9 mouse cellular contexts compared by ENCODE assay signal in the genomic region with DNA sequence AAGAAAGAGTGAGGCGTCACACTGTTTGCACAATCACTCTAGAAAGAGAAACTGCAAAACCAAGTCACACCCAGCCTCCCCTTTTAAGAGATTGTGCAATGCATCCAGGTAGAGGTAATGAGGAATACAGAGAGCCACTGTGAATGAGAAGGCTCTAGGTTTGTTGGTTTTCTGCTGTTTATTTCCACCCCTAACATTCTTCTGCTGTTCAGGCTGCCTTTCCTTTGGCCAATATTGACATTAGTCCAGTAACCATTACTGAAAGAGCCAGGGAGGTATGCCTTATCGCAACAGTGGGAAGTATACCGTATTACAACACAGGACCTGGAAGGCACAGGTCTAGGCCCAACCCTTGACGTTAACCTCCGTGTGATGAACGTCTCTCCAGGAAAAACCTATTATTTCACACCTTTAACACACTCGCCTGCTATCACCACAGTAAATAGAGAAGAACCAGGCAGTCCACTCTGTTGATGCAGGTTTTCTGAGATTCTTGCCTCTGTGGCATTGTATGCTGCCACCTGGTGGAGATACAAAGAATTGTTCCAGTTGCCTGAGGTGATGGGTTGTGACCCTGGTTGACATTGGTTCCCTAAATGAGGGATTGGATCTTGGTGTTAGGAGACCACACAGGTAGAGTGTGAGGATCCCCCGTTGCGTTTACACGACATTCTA. TPM values are rescaled to one million over a fixed set of nuclear protein-coding genes. Genes with fewer than 3 reads are reported as not detected.
A peak's percentile ranks its signal among the peaks of the same experiment; 100 is the strongest.
DNase-seq lines count a peak whose midpoint lies in the region; ATAC-seq and TF ChIP-seq lines count a peak whose summit lies in the region.
"Had no signal": no experiment of that assay in that cellular context is flagged by ENCODE, and none has a peak within 500 bp of the region (broad histone marks: within the 10 kb centered on the region; RNA-seq: fewer than 3 reads in every experiment).

No protein-coding gene starts in this region.

- ATAC-seq in lung, embryonic 14.5 days (ENCODE audit: insufficient read depth): peak; percentile 92

- no peak overlapping the region for H3K4me2 ChIP-seq in lung, embryonic 14.5 days
- H3K4me2 ChIP-seq: embryonic facial prominence, embryonic 15.5 days had no signal

- H3K9ac ChIP-seq in lung, embryonic 14.5 days: no peak overlapping the region
- H3K9ac ChIP-seq: embryonic facial prominence, embryonic 15.5 days had no signal

- H3K4me1 ChIP-seq in lung, embryonic 14.5 days (ENCODE audit: insufficient read depth): no peaks in the 10 kb centered on the region
- H3K4me1 ChIP-seq: embryonic facial prominence, embryonic 15.5 days had no signal

- no peak overlapping the region for H3K27ac ChIP-seq in lung, embryonic 14.5 days (ENCODE audit: low read depth)
- H3K27ac ChIP-seq: embryonic facial prominence, embryonic 15.5 days had no signal

- DNase-seq in A20 (ENCODE audit: low read depth, low spot score) (peak; percentile 52), NIH3T3 (ENCODE audit: low read depth) (peak; percentile 43)
- peak; percentile 50 to 69 for DNase-seq in cerebellum, postnatal 36 days
- DNase-seq in heart, postnatal 36 days: peak; percentile 13 to 24
- DNase-seq in layer of hippocampus, adult 8-10 months (ENCODE audit: low spot score in 2 of 2): peak; percentile 40 to 41
- peak; percentile 71 for DNase-seq in lung, embryonic 14.5 days
- peak; percentile 16 for DNase-seq in retina, adult 2 months (ENCODE audit: low read depth, low spot score)
- DNase-seq in urinary bladder, adult 2 months (ENCODE audit: low spot score): peak; percentile 19

- H3K9me3 ChIP-seq in lung, embryonic 14.5 days (ENCODE audit: low read depth, low read length): no peaks in the 10 kb centered on the region
- H3K9me3 ChIP-seq: embryonic facial prominence, embryonic 15.5 days had no signal

- H3K36me3 ChIP-seq in lung, embryonic 14.5 days (ENCODE audit: insufficient read depth): no peaks in the 10 kb centered on the region
- H3K36me3 ChIP-seq: embryonic facial prominence, embryonic 15.5 days had no signal

- TF ChIP-seq CTCF in lung, embryonic 14.5 days (IDR thresholded peaks at IDR 0.05; ENCODE audit: low read depth): peak; percentile 91

- 26% methylated on average over 10 of the region's 10 CpGs for WGBS in lung, embryonic 14.5 days

- H3K27me3 ChIP-seq in lung, embryonic 14.5 days (ENCODE audit: insufficient read depth, low read length): no peaks in the 10 kb centered on the region
- H3K27me3 ChIP-seq: embryonic facial prominence, embryonic 15.5 days had no signal

- intact Hi-C loops in heart, postnatal 36 days (cut with DNase I): loop anchor here (5.0 kb wide), 1 partner anchor 588 kb away; no protein-coding TSS in a partner anchor

- H3K4me3 ChIP-seq in lung, embryonic 14.5 days (ENCODE audit: low read depth, low read length): no peak overlapping the region
- H3K4me3 ChIP-seq: embryonic facial prominence, embryonic 15.5 days had no signal

RNA-seq across cellular contexts. Expression of a gene that starts 42.5 kb away (rescaled TPM):
- 1 to 10 TPM; 4.7 to 5.3 TPM for total RNA-seq in heart, postnatal 36 days (2021)
- 10 to 100 TPM; 11.1 to 12.9 (median 12.1) TPM for total RNA-seq in layer of hippocampus, adult 8-10 months (2022)
- 5.7 and 6.0 TPM in 2 replicates for polyA plus RNA-seq in lung, embryonic 14.5 days (2014; fragmentation: Nextera tagmentation; extraction: Ambion mirVana)
- 4.6 and 4.7 TPM in 2 replicates for polyA plus RNA-seq in urinary bladder, adult 2 months (2012; rRNA removed)

RNA-seq across cellular contexts. Expression of a gene that starts 42.5 kb away (rescaled TPM):
- 10 to 100 TPM in 1 of 2 experiments, 1 to 10 TPM in 1; 9.6 to 13.4 TPM for total RNA-seq in heart, postnatal 36 days (2021)
- total RNA-seq in layer of hippocampus, adult 8-10 months (2022): 10 to 100 TPM; 25.9 to 27.3 (median 26.9) TPM
- polyA plus RNA-seq in lung, embryonic 14.5 days (2014; fragmentation: Nextera tagmentation; extraction: Ambion mirVana): 20.5 and 20.6 TPM in 2 replicates
- polyA plus RNA-seq in urinary bladder, adult 2 months (2012; rRNA removed): 12.3 and 13.5 TPM in 2 replicates

Comparison
In these comparisons a context has a peak if more than half of its experiments do, and no peak if none do; other contexts are left out.
1. DNase-seq: peak in every context shown above with its lines; median percentile 71 in lung, embryonic 14.5 days; 60 in cerebellum, postnatal 36 days; 52 in A20; 43 in NIH3T3; 40 in layer of hippocampus, adult 8-10 months; 19 in urinary bladder, adult 2 months; 18 in heart, postnatal 36 days; 16 in retina, adult 2 months.